In the genomic region with DNA sequence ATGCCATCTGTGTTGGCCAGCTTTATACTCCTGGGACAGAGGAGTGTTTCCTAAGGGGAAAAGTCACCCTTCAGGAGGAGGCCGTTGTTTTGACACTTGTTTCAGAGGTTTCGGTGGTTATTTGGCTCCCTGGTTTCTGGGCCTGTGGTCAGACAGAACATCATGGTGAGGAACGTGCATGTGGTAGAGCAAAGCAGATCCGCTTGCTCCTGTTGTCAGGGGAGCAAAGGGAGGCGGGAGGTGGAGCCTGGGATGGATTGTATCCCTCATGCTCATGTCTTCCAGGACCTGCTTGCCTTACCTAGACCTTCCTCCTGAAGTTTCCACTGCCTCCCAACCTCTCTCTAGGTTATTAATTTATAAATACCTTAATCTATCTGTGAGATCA, we compare ENCODE assay signal across 8 mouse cellular contexts. TPM values are rescaled to one million over a fixed set of nuclear protein-coding genes. Genes with fewer than 3 reads are reported as not detected.
DNase-seq lines count a peak whose midpoint lies in the region; ATAC-seq and TF ChIP-seq lines count a peak whose summit lies in the region.

No protein-coding gene starts in this region.

- H3K4me1 ChIP-seq in heart, adult 2 months (ENCODE audit: control insufficient read depth, insufficient read depth, low read length), result peaks cover 17% of the 10 kb centered on the region
- H3K4me1 ChIP-seq in forebrain, embryonic 10.5 days, result peaks cover 71% of the 10 kb centered on the region
- peaks cover 26% of the 10 kb centered on the region for H3K4me1 ChIP-seq in limb, embryonic 10.5 days
- H3K4me1 ChIP-seq in neural tube, embryonic 11.5 days (ENCODE audit: control insufficient read depth, insufficient read depth, low read length), result peaks cover 29% of the 10 kb centered on the region

- peak overlapping the region; percentile 30 for H3K9ac ChIP-seq in heart, adult 2 months (ENCODE audit: low read depth, low read length)
- H3K9ac ChIP-seq in neural tube, embryonic 11.5 days (ENCODE audit: low read length), result no peak overlapping the region; the same call in 1 of the 2 replicates

- no peak for TF ChIP-seq EP300 in heart, adult 2 months (IDR thresholded peaks at IDR 0.05; ENCODE audit: insufficient read depth, low read depth, low read length)

- H3K27me3 ChIP-seq in heart, adult 2 months (ENCODE audit: control insufficient read depth, insufficient read depth, low read length), result no peaks in the 10 kb centered on the region
- no peaks in the 10 kb centered on the region for H3K27me3 ChIP-seq in forebrain, embryonic 10.5 days (ENCODE audit: poor library complexity, severe bottlenecking)
- no peaks in the 10 kb centered on the region for H3K27me3 ChIP-seq in limb, embryonic 10.5 days (ENCODE audit: low read depth, poor library complexity, severe bottlenecking)
- H3K27me3 ChIP-seq in neural tube, embryonic 11.5 days (ENCODE audit: control insufficient read depth, insufficient read depth, low read length), result no peaks in the 10 kb centered on the region

- peaks cover 26% of the 10 kb centered on the region for H3K36me3 ChIP-seq in heart, adult 2 months (ENCODE audit: control insufficient read depth, insufficient read depth, low read length)
- no peaks in the 10 kb centered on the region for H3K36me3 ChIP-seq in forebrain, embryonic 10.5 days (replicated peaks)
- 0 out of 2 replicates have a peak, but pooled peaks cover 2% of the 10 kb centered on the region for H3K36me3 ChIP-seq in limb, embryonic 10.5 days
- no peaks in the 10 kb centered on the region for H3K36me3 ChIP-seq in neural tube, embryonic 11.5 days (ENCODE audit: control insufficient read depth, insufficient read depth, low read length)

- no peak for TF ChIP-seq POLR2A in heart, adult 2 months (IDR thresholded peaks at IDR 0.05; ENCODE audit: insufficient read depth, low read depth, low read length)

- peak overlapping the region; percentile 75 for H3K27ac ChIP-seq in heart, adult 2 months
- peak overlapping the region; percentile 78 for H3K27ac ChIP-seq in forebrain, embryonic 10.5 days
- peak overlapping the region; percentile 40; the same call in 1 of the 2 replicates for H3K27ac ChIP-seq in limb, embryonic 10.5 days
- H3K27ac ChIP-seq in neural tube, embryonic 11.5 days (ENCODE audit: low read depth, low read length), result no peak overlapping the region

- H3K9me3 ChIP-seq in forebrain, embryonic 10.5 days, result no peaks in the 10 kb centered on the region
- no peaks in the 10 kb centered on the region for H3K9me3 ChIP-seq in limb, embryonic 10.5 days (replicated peaks)
- no peaks in the 10 kb centered on the region for H3K9me3 ChIP-seq in neural tube, embryonic 11.5 days (ENCODE audit: control insufficient read depth, low read length)

- 10% methylated on average over 5 of the region's 5 CpGs for WGBS in heart, adult 2 months
- WGBS in forebrain, embryonic 10.5 days, result 6% methylated on average over 5 of the region's 5 CpGs
- 18% methylated on average over 5 of the region's 5 CpGs for WGBS in limb, embryonic 10.5 days
- 10% methylated on average over 5 of the region's 5 CpGs for WGBS in neural tube, embryonic 11.5 days

- H3K4me2 ChIP-seq in neural tube, embryonic 11.5 days (ENCODE audit: low read depth), result peak overlapping the region; percentile 21

- intact Hi-C loops in heart, adult 2 months (cut with DNase I), result loop anchor here (5.0 kb wide), 1 partner anchor 46 kb away; no protein-coding TSS in a partner anchor
- intact Hi-C loops in heart, postnatal 14 days (cut with DNase I), result loop anchor here (5.0 to 10.0 kb wide), 2 partner anchors 41 to 288 kb away; a partner anchor contains a TSS
- intact Hi-C loops in left cerebral cortex, postnatal 25 days (cut with DNase I), result loop anchor here (10.0 kb wide), 1 partner anchor 288 kb away; a partner anchor contains a TSS

- no peak for TF ChIP-seq CTCF in heart, adult 2 months (IDR thresholded peaks at IDR 0.05)

- peak overlapping the region; percentile 29 for H3K4me3 ChIP-seq in heart, adult 2 months
- peak overlapping the region; percentile 32 for H3K4me3 ChIP-seq in forebrain, embryonic 10.5 days
- H3K4me3 ChIP-seq in limb, embryonic 10.5 days, result 0 out of 2 replicates have a peak overlapping the region, but pooled peaks have one; percentile 8
- no peak overlapping the region for H3K4me3 ChIP-seq in neural tube, embryonic 11.5 days (ENCODE audit: low read depth, low read length)

- H3K79me2 ChIP-seq in heart, adult 2 months (replicated peaks; ENCODE audit: control insufficient read depth, insufficient read depth, low read length), result peaks cover 4% of the 10 kb centered on the region

- DNase-seq in heart, adult 2 months, result peak; percentile 39 to 55
- DNase-seq in heart, postnatal 14 days, result no peak
- DNase-seq in Muller cell, postnatal 12 days (ENCODE audit: inconsistent ontology term), result peak; percentile 78
- DNase-seq in forebrain, embryonic 10.5 days (ENCODE audit: extremely low spot score, low spot score), result no peak
- DNase-seq in limb, embryonic 10.5 days (ENCODE audit: low spot score), result no peak
- DNase-seq in neural tube, embryonic 11.5 days (ENCODE audit: low spot score), result peak; percentile 25
- no peak for DNase-seq in right cerebral cortex, postnatal 10 days (ENCODE audit: low spot score in 2 of 2)
- no peak for DNase-seq in left cerebral cortex, postnatal 25 days (ENCODE audit: low spot score in 2 of 2)

- ATAC-seq in neural tube, embryonic 11.5 days (ENCODE audit: insufficient read depth, low FRiP score, low TSS enrichment), result no peak

RNA-seq across cellular contexts. Expression of a gene that starts 5.7 kb away (rescaled TPM):
- total RNA-seq in heart, adult 2 months (2021), result 10 to 100 TPM; 14.3 to 18.8 TPM
- polyA plus RNA-seq in heart, adult 2 months (2012; rRNA removed), result 16.6 and 22.5 TPM in 2 replicates
- 10 to 100 TPM; 28.0 to 28.3 TPM for total RNA-seq in heart, postnatal 14 days (2021)
- 17.6 and 18.2 TPM in 2 replicates for polyA plus RNA-seq in forebrain, embryonic 10.5 days (2016; fragmentation: Nextera tagmentation; extraction: Ambion mirVana)
- polyA plus RNA-seq in limb, embryonic 10.5 days (2016; fragmentation: Nextera tagmentation; extraction: Ambion mirVana), result 13.9 and 15.4 TPM in 2 replicates
- polyA plus RNA-seq in neural tube, embryonic 11.5 days (2014; fragmentation: Nextera tagmentation; extraction: Ambion mirVana), result 37.3 and 39.7 TPM in 2 replicates
- total RNA-seq in left cerebral cortex, postnatal 25 days (2021), result 100 to 1,000 TPM; 217 to 221 TPM

Comparison
In these comparisons a context has a peak if more than half of its experiments do, and no peak if none do; other contexts are left out.
1. DNase-seq: peak in heart, adult 2 months (2 of 2), Muller cell, postnatal 12 days (single experiment) and neural tube, embryonic 11.5 days (single experiment); none in heart, postnatal 14 days (0 of 2), forebrain, embryonic 10.5 days (single experiment), limb, embryonic 10.5 days (single experiment), right cerebral cortex, postnatal 10 days (0 of 2) and left cerebral cortex, postnatal 25 days (0 of 2).